Mouse (Mus musculus): Measurements from ENCODE around the gene Cwc15.
"Not testable (repeated sequence)": the region's sequence is repeated elsewhere in the genome, so short reads cannot be mapped to it uniquely, and the experiment has no call there.

Gene Cwc15

DNA sequence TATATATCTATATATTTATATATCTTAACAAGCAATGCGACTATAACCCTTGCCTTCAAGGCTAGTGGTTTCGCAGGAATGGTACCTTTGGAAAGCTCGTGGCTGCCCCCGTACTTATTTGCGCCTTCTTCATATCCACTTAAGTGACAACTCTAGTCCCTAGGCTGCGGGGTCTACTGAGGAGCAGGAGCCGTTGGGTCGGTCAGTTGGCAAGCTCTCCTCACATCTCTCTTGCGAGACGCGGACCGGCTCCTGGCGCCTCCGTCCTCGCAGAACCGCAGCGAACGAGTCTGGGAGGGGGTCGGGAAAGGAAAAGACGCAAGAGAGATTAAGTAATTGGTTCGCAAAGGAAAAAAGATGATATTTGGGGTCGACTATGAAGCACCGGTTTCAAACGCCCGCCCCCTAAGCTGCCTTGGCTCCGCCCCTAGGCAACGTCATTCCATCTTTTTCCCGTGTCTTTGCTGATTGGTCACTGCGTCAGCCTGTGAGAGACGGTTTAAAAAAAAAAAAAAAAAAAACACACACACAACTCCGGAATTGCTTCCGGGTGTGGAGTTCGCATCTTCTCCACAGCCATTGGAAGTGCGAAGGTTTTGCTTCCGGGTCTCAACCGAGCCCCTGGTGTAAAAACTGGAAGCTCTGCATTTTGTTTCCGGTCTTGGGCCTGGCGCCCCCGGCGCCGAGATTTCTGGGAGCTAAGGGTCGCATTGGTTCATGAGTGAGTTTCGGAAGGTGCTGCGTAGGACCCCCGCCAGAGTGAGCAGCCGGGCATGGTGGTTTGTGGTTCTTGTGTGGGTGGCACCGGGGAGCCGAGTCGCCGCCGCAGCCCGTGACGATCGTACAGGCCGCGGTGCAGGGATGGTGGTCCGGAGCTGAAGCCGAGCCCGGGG, at the start of gene Cwc15, which contains the start of gene Kdm4d:
Cwc15 (plus strand) TSS at position 595 of the 893 bp plus-strand sequence.
Kdm4d (minus strand) TSS at position 460 of the 893 bp plus-strand sequence.
- DNase-seq (ENCODE audit: low spot score): peak; percentile 86

DNA sequence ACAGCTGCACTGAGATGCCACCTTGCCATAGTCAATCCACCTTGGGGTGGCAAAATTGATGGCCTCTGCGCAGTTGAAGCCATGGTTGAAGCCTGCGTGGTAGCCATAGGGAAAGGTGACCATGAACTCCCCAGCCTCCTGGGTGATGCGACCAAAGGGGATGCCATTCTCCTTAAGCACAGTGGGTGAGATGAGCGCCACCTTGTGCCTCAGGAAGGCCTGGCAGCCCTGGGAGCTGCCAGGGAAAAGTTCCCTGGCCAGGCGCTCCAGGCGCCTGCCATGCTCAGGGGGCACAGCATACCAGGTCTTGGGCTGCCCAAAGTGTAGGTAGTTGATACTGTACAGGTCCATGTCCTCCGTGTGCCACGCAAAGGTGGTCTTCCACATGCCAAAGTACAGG, 49.3 kb upstream of the Cwc15 start:
- not testable (repeated sequence) for DNase-seq (ENCODE audit: low spot score)

DNA sequence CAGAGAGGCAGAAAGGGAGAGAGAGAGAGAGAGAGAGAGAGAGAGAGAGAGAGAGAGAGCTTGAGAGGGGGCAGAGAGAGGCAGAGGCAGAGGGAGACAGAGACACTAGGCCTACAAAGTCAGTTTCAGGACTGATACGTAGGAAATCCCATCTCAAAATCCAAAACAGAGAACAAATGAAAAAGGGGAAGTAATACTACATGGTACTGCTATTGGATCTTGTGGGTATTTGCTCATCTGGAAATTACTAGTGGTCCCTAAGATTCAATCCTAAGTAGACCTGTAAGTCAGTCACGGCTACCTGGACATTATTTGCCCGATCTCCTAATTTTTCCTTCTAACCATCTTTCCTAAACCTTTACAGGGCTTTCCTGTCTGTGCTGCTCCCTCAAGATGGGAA, 44.1 kb upstream of the Cwc15 start:
- DNase-seq (ENCODE audit: low spot score): no peak

DNA sequence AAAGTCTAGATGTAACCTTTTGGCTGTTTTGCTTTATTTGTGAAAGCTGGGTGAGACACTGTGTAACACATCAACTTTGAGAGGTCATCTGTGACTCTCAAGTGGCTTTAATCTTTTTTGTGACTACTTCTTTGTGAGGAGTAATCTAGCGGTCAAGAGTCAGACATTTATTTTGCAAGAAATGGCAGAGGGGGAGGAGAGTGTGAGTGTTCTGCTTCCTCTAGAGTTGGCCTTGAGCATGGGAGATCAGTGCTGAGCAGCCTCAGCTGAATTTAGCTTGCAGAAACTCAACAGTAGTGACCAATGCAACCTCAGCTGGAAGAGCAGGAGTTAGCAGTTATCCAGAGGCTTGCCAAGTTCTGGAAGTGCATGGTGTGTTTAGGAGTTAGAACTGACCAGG, 37.9 kb upstream of the Cwc15 start:
- not testable (repeated sequence) for DNase-seq (ENCODE audit: low spot score)

DNA sequence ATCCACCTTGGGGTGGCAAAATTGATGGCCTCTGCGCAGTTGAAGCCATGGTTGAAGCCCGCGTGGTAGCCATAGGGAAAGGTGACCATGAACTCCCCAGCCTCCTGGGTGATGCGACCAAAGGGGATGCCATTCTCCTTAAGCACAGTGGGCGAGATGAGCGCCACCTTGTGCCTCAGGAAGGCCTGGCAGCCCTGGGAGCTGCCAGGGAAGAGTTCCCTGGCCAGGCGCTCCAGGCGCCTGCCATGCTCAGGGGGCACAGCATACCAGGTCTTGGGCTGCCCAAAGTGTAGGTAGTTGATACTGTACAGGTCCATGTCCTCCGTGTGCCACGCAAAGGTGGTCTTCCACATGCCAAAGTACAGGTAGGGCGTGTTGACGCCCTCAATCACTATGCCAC, 36.7 kb upstream of the Cwc15 start:
- DNase-seq (ENCODE audit: low spot score): not testable (repeated sequence)

DNA sequence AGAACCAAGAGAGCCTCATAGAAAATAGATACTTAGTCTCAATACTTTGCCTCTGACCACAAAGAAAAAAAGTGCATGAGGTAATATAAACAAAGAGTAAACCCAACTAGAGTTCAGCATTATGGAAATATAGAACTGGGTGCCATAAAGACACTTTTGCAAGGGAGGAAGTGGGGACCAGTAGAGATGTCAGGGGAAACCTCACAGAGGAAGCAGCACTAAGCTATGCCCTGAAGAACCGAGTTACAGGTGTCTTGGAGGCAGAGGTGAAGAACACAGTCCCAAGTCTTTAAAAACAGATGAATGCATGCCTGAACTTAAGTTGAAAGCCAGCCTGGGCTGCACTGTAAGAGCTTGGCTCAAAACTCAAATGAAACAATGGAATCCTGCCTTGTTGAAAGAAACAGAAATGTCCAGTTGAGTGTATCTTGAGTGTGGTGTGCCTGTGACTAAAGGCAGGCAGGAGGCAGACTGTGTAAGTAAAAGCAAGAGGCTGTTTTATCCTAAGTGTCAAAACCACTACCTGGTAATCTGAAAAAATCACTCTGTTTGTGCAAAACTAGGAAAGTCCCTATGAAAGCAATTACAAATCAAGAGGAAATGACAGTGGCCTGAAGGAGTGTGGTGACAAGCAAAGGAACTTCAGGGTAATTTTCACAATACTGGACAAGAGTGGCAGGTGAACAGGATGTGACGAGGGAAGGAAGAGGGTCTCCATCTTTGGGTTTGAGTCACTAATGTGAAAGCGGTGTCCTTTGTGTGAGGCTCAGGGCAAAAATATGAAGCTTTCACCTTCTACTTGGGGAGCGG, 1.3 kb upstream of the Cwc15 start:
- DNase-seq (ENCODE audit: low spot score): no peak

DNA sequence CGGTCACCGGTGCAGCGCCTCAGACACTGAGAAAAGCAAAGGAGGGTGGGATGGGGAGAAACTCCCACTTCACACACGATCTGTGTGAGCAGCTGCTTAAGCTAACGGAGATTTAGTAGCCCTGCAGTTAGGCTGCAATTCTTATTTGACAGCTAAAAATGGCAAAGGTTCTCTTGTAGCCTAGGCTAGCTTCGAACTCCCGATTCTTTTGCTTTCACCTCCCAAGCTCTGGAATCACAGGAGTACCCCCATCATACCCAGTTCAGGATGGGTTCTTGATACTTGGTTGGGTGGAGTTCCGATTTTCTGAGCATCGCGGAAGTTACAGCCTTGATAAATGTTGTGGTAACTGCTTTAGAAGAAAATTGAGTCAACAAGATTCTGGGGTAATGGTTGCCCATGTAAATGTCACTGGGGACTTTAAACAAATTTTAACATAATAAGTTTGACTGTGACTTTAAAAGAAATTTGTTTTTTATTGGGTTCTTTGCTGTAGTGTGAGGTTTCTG, 553 bp downstream of the Cwc15 start:
- no peak for DNase-seq (ENCODE audit: low spot score)

DNA sequence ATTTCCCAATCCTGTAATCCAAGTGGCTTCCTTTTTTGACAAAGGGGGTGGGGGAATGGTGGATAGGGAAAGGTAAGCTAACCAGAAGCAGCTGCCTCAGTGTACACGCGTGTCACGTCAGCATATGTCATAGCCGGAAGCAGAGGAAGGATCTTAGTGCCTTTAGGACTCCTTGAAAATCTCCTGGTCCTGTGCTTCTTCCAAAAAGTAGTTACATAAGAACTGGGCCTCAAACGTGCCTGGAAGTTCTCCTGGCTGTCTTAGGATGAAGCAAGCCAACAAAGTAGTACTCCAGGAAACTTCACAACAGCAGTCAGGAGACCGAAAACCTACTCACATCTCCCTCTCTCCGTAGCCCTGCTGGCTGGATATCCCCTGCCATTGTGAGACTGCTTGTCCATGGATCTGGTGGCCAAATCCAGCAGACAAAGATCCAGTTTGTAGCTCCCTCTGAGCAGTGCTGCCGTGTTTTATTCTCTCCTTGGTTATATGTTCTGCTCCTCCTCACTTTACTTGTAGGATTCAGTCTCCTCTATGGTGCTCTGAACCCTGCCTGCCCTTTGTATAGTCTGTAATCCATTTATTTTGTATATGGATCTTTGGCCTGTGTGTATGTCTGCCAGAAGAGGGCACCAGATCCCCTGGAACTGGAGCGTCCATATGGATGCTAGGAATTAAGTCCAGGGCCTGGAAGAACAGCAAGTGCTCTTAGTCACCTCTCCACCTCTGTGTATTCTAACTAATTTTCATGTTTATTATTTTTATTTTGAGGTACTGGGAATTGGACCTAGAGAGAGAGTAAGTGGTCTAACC, 12.4 kb downstream of the Cwc15 start:
- DNase-seq (ENCODE audit: low spot score): peak; percentile 32

DNA sequence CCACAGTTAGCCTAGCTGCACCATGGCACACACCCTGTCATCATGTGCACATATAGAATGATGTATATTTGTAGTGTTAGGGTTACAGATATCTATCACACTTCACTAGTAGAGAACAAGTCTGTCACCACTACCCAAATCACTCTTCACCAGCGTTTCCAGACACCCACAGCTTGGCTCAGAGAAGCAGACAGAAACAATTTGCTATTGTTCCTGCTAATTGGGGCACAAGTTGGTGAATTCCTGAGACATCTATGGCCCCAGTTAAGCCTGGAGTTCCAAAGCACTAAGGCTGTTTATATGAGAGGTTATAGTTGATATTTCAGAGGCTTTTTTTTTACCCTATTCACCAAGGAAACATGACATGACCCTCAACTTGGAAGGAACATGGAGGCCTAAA, 16.9 kb downstream of the Cwc15 start:
- DNase-seq (ENCODE audit: low spot score): no peak

DNA sequence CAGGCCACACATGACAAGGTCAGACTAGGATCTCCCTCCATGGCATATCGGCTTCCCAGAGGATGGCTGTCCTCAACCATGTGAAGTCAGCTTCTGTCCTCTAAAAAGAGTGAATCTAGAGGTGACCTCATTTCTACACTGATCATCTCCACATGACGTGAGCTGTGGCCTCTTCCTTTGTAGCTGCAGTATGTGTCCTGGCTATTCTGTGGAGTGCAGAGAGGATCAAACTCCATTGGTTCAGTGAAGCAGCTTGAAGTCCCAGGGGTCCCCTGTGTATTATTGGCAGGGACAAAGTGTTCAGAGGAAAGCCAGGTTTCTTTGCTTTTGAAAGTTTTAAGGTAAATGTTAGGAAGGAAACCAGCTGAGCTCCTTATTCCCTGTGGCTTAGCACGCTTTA, 17.7 kb downstream of the Cwc15 start:
- DNase-seq (ENCODE audit: low spot score): no peak

DNA sequence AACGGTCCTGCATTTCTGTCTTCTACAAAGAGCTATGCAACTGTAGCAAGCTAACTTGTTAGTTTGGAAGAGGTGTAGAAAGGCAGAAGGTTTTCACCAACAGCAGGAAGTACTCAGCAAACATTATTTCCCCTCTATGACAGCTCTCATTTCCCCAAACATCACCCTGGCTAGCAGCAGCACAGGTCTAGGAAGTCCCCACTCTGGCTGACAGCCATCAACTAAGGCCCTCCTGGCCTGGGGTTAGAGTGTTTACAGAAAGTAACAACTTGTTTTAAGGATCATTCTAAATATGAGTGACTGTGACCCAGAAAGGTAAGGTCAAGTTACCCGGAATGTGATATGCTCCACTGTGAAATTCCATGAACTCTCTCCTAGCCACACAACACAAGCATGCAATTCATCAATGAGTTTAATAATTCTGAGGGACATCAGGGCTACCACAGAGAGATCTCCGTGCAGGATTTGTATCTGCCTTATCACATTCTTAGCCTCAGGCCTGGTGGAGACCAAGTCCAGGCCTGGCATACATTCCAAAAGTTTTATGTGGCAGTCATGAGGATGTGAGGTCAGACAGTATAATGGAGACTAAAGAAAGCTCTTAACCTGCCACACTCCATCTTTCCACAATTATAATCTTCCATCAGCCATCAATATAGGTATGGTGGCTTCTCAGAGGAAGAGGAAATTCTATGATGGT, 20.7 kb downstream of the Cwc15 start:
- DNase-seq (ENCODE audit: low spot score): no peak

DNA sequence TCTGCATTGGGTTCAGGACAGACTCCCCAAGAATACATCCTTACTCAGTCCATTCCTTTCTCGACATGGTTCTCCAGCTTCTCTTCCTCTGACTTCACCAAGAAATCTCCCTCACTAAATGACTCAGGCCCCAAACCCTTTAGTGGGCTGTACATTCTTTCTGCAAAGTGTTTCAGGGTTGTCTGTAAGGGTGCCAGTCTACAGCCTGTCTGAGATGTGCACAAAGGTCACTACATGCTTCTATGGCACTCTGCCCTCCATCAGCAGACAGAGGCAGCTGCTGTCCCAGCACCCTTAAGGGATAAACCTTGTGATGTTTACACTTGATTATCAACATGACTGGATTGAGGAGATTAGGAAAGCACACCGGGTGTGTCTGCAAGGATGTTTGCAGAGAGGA, 21.3 kb downstream of the Cwc15 start:
- DNase-seq (ENCODE audit: low spot score): no peak

DNA sequence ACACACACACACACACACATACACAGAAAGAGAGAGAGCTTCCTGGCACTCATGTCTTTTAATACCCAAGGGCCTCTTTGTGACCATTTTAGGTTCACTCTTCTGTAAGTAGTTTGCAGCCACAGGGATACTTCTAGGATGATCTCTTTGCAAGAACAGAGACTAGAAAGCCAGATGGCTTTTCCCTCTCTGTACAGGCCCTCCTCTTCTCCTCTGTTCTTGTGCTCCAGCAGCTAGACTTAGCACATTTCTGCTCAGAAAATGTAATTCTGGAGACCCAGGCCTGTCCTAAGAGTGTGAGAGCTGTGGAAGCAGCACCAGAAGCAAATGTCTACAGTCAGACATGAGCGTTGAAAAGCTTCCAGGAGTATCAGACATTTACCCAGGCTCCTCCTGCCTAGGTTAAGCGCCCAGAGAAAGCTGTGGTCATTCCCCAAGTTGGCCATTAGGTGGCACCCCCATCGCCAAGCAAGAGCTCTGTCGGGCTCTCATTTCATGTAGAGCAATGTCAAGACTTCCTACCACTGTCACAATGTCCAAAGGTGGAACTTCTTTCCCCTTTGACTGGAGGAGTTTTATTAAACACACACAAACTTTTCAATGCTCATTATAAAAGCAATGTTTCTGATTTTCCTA, 23.1 kb downstream of the Cwc15 start:
- DNase-seq (ENCODE audit: low spot score): peak; percentile 77

DNA sequence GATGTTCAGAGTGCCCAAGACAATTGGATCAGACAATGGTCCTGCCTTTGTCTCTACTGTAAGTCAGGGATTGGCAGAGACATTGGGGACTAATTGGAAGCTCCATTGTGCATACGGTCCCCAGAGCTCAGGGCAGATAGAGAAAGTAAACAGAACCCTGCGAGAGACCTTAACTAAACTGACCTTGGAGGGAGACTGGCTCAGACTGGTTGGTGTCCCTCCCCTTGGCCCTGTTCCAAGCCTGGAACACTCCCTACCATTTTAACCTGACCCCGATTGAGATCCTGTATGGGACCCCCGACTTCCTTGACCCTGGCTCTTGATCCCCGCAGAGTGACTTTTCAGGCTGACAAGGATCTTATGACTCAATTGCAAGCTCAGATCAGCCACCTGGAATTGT, 29.6 kb downstream of the Cwc15 start:
- no peak for DNase-seq (ENCODE audit: low spot score)

DNA sequence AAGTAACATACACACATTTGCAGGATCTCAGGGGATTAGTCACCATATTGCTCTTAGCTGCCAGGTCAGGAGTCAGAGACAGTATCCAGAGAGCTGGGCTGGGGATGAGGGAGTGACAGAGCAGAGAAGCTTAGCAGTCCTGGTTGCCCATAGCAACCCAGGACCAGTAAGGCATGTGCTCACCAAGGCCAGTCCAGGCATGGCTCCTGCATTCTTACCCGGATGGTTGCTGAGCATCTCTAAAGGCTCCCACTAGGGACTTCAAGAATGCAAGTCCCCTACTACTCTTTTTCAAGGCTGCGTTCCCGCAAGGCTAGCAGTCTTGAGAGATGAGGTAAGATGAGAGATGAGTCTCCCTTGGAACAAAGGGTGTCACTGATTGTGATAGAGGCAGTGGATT, 31.9 kb downstream of the Cwc15 start:
- DNase-seq (ENCODE audit: low spot score): no peak

DNA sequence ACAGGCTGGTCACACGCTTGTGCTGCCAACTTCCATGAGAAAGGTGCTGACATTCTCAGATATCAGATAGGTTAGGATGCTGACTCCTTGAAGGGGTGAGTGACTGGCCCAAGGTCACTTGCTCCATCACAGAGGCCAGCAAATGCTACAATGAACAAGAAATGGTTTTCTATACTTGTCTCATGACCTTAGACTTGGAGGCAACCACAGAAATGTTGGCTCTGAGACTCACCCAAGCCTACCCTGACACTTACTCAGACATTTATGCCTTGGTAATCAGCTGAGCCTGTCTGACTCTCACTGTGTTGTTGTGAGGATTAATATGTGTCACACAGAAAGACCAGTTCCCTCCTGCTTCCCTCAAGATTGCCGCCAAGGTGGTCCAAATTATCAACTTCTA, 33.2 kb downstream of the Cwc15 start:
- no peak for DNase-seq (ENCODE audit: low spot score)

DNA sequence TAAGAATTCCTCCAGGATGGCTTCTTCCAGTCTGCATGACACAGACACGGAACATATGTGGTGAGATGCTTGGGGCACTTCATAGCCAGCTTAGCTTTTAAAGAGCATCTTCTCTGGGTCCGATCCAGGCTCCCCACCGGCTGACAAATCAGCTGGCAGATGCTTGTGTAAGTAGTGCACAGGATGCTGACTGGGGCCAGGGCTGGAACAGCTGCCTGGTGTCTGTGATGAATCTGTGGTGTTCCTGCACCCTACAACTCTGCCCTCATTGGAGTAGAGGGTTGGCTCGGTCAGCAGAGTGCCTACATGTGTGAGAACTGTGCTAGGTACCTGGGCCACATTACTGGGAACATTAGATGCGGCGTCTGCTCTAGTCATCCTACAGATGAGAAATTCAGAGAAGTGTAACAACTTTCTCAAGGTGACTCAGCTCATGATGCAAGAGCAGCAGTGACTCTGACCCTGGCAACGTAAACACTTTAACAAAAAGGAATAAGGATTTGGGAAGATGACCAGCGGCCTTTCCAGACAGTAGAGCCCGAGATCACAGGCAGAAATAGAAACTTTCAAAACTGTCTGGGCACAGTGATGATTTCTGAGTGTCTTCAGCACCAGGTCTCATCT, 34.5 kb downstream of the Cwc15 start:
- no peak for DNase-seq (ENCODE audit: low spot score)

DNA sequence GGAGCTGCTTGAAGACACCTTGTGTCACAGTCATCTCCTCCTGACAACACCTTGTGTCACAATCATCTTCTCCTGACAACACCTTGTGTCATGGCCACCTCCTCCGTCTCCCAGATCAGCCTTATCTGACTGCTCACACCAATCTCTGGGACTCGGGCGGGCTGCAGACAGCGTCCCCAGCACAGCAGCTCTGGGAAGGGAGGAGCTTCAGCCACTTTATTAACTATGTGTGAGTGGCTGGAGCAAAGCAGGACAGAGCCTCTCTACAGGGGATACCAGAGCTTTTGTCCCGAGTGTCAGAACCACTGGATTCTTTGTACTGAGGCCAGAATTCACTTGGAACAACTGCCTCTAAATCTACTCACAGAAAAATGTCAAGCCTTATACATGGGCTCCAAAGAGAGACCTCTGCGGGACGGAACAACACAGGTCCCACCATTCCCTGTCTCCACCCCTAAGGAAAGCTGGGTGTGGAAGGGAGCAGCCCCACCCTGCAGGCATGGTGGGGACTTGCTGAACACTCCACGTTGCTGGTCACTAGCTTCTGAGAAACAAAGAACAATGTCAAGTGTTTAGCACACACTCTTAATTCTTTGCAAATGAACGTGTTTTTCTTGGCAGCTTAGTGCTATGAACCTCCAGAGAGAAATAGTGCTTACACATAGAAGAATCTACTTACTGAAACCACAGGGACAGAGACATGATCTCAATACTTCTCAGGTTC, 43.8 kb downstream of the Cwc15 start:
- DNase-seq (ENCODE audit: low spot score): no peak

DNA sequence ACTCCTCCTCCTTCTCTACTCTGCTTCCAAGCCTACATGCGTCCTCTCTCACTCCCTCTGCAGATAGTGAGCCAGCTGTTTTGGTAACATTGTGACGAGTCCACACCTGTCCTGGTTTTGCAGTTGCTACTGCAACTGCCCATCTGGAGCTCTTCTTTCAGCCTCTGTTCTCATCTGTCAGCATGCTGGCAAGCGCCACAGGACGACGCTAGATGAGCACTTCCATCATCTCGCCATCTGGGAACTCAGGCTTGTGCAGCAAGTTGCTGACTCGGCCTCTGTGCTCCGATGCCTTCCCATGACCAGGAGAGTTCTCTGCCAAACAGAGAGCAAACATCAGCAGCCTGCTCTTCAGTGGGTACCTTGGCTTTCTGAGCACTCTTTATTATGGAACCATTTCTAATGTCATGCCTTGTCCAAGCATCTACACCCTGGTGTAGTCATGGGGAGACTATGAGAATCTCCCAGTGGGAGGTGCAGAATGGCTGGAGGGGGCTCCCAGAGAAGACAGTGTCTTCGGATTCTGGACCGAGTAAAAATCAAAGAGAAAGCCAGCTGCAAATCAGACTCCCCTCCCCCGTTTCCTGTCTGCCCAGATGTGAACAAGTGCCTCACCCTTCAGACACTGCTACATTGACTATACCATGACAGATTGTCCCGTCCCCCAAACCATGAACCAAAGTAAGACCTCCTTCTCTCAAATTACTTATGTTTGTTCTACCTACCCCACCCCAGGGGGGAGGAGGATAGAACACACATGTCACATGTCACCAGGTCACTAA, 47.4 kb downstream of the Cwc15 start:
- DNase-seq (ENCODE audit: low spot score): no peak
